Mouse (Mus musculus) E14TG2a.4 (cell line): ENCODE measurements around the gene Dgki.

ENCODE experiments used
- CTCF ChIP-seq: conservative IDR thresholded peaks from 2 replicates; pipeline ENCODE4 v1.5.1; 2014; ENCODE audit warnings: low read length
- NANOG ChIP-seq: IDR thresholded peaks from 2 replicates; pipeline ENCODE4 v1.6.1; 2014; ENCODE audit warnings: borderline replicate concordance, low read length, mixed read lengths
- POU5F1 ChIP-seq: IDR thresholded peaks from 2 replicates; pipeline ENCODE4 v1.6.1; 2014; ENCODE audit warnings: low read length, borderline replicate concordance

DNA sequence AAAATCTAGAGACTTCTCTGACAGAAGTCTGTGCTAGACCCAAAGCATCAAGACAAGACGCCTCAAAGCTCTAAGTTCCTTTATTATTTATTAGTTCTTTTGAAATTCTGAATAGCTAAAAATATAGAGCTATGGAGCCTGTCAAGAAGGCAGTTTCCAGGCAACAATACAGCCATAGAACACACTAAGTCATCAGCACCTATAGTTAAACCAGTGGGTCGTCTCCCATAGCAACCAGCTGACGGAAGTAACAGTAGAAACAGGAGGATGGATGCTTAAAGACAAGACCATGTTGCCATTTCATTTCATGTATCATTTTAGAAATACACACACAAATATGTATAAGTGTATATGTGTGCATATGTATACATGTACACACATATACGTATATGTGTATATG lies 363.2 kb downstream of the Dgki start:
- TF ChIP-seq CTCF (no peak), POU5F1 (no peak), NANOG (no peak)
